Mouse (Mus musculus) forebrain, embryonic 15.5 days (tissue): ENCODE data around the gene Igfbpl1. TPM values are rescaled to one million over a fixed set of nuclear protein-coding genes. Genes with fewer than 3 reads are reported as not detected.

ENCODE experiments used
- ATAC-seq: fragments of 200-750 bp; cut with Nextera tagmentation; replicated peaks from 2 replicates; pipeline ENCODE4 v1.8.0; 2017; ENCODE audit warnings: mild to moderate bottlenecking, moderate TSS enrichment, moderate library complexity
- H3K27ac ChIP-seq: fragments of 300-500 bp; sonication (generic); replicated peaks from 2 replicates; pipeline ENCODE4 v1.5.1; 2015; ENCODE audit warnings: mild to moderate bottlenecking, inconsistent platforms
- H3K27me3 ChIP-seq: fragments of 300-500 bp; sonication (generic); 2 replicates; pipeline ENCODE4 v1.6.1; 2015; ENCODE audit warnings: inconsistent platforms
- H3K36me3 ChIP-seq: fragments of 300-500 bp; sonication (generic); 2 replicates; pipeline ENCODE4 v1.6.1; 2015; ENCODE audit warnings: mild to moderate bottlenecking, inconsistent platforms
- H3K4me1 ChIP-seq: fragments of 300-500 bp; sonication (generic); 2 replicates; pipeline ENCODE4 v1.6.1; 2015; ENCODE audit warnings: inconsistent platforms
- H3K4me2 ChIP-seq: fragments of 300-500 bp; sonication (generic); replicated peaks from 2 replicates; pipeline ENCODE4 v1.6.1; 2015; ENCODE audit warnings: mild to moderate bottlenecking, inconsistent platforms
- H3K4me3 ChIP-seq: fragments of 300-500 bp; sonication (generic); 2 replicates; pipeline ENCODE4 v1.5.1; 2015; ENCODE audit warnings: mild to moderate bottlenecking, inconsistent platforms
- H3K9ac ChIP-seq: fragments of 300-500 bp; sonication (generic); replicated peaks from 2 replicates; pipeline ENCODE4 v1.6.1; 2015; ENCODE audit warnings: mild to moderate bottlenecking, inconsistent platforms
- H3K9me3 ChIP-seq: fragments of 300-500 bp; sonication (generic); 2 replicates; pipeline ENCODE4 v1.6.1; 2016; ENCODE audit warnings: inconsistent platforms
- WGBS: fragments of 180-500 bp; shearing (Covaris S2); methylation state at CpG from one replicate; pipeline ENCODE4 v1.1.7; 2015; ENCODE audit warnings: mixed read lengths; 5-methylcytosine and 5-hydroxymethylcytosine counted together
- polyA plus RNA-seq: library from polyadenylated mRNA; unstranded; fragments of >200 nt; fragmentation: Nextera tagmentation; extraction: Ambion mirVana; gene quantifications from 2 replicates; pipeline ENCODE4 v1.2.1, GENCODE M21; 2015

Gene Igfbpl1
- 114 and 126 TPM in 2 replicates for polyA plus RNA-seq

DNA sequence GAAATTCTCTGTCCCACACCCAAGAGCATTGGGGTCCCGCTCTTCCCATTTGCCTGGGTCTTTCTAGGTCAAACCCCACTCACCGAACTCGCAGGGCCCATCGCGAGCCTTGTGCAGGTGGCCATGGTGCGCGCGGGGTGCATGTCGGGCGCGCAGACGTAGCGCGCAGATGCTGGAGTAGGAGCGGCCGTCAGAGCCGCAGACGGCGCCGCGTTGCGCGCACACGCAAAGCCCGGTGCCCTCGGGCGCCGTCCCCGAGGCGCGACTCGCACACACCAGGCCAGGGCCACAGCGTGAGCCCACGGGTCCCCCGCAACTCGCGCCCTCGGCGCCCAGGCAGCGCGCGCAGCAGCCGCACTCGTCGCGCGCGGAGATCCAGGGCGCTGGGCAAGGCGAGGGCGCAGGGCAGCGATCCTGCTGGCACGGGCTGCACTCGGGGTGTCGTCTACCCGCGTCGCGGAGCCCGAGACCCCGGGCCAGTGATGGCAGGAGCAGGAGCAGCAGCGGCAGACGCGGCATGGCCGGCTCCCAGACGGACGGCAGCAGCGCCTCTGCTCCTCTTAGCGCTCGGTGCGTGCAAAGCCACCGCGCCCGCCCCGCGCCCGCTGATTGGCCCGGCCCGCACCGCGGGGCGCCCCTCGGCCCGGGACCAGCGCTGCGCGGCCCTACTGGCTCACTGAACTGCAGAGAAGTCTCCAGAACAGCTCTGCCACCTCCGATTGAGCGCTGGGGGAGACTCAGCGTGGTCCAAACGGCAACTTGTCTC, at the start of gene Igfbpl1:
TSS of gene Igfbpl1 (minus strand) at position 649 of the 766 bp plus-strand sequence.
- peak; percentile 60 for ATAC-seq
- H3K36me3 ChIP-seq = peaks cover 5% of the 10 kb centered on the region; the same call in 1 of the 2 replicates
- H3K27me3 ChIP-seq = no peaks in the 10 kb centered on the region
- no peaks in the 10 kb centered on the region for H3K9me3 ChIP-seq
- peak within 1 kb of the TSS; percentile 68 for H3K4me2 ChIP-seq
- peaks cover 75% of the 10 kb centered on the region for H3K4me1 ChIP-seq
- peak within 1 kb of the TSS; percentile 87 for H3K4me3 ChIP-seq
- peak within 1 kb of the TSS; percentile 99 for H3K27ac ChIP-seq
- H3K9ac ChIP-seq = peak within 1 kb of the TSS; percentile 95
- under 1% methylated on average over 88 of the region's 91 CpGs for WGBS

DNA sequence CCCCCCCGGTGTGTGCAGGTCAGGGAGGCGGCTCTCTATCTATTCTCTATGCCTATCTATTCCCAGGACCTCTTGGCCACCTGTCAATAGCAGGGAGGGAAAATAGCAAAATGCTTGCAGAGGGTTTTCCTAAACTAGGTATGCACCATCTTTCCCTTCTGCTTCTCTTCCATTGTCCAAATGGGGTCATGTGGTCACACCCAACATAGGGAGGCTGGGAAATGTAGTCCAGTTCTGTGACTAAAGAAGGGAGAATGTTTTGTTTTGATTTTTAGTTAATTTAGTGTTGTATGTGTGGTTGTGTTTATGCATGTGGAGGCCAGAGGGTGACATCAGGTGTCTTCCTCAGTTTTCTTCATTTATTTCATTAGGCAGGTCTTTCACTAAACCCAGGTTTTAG, 45.4 kb upstream of the Igfbpl1 start:
- no peaks in the 10 kb centered on the region for H3K36me3 ChIP-seq
- WGBS = 100% methylated on average over 2 of the region's 2 CpGs
- H3K4me3 ChIP-seq = no peak overlapping the region
- no peaks in the 10 kb centered on the region for H3K4me1 ChIP-seq
- H3K9ac ChIP-seq = no peak overlapping the region
- H3K27me3 ChIP-seq = no peaks in the 10 kb centered on the region
- H3K27ac ChIP-seq = no peak overlapping the region
- no peaks in the 10 kb centered on the region; the same call in 1 of the 2 replicates for H3K9me3 ChIP-seq
- no peak overlapping the region for H3K4me2 ChIP-seq
- ATAC-seq = no peak

DNA sequence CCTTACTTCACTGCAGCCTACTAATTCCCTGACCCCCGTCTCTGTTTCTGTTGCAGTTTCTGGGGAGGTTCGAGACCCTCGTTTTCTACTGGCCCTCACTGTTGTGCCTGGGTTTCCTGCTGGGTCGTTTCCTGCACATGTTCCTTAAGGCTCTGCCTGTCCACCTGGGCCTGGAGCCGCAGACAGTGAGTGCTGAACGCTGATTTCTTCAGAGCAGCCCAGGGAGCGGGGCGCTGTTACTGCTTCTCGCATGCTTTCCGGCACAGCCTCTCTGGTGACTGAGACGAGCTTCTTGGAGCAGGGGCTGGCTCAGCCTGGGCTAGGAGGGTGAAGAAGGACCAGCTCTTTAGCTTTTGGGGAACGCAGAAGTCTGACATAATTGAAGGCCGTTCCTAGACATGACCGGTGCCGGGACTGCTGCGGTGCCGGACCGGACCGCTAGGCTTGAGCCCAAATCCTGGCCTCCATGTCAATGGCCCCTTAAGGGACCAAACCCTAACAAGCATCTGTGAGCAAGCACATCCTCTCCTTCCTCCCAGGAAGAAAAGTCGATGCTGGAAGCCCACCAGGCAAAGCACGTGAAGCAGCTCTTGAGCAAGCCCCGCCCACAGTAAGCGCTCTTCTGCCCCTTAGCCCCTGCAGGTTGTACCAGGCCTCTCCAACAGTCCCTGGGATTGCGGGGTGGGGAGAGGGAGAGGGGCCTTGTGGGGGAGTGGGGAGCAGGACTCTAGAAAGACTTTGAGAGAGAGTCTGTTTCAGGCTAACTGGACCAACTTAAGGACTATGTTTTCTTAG, 42.5 kb upstream of the Igfbpl1 start:
- Histone ChIP-seq H3K27me3 (no peaks in the 10 kb centered on the region), H3K9me3 (no peaks in the 10 kb centered on the region), H3K4me3 (no peak overlapping the region), H3K4me1 (no peaks in the 10 kb centered on the region), H3K27ac (no peak overlapping the region), H3K4me2 (no peak overlapping the region), H3K9ac (no peak overlapping the region), H3K36me3 (no peaks in the 10 kb centered on the region)
- WGBS = 25% methylated on average over 24 of the region's 24 CpGs
- no peak for ATAC-seq

DNA sequence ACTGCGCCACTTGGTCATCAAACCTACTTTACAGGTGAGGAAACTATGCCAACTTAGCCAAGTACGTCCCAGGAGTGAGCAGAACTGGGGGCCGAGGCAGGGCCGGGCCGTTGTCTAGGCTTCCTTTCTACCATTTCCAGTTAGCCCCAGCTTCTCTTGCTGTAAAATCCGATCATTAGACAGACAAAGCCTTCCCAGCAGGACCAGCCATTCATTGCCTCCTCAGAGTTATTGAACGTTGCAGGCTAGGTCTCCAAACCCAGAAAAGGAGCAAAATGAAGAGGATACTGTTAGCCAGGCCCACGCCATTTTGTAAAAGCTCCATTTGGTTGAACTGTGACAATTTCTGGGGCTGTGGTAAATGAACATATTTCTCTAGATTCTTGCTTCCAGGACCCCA, 40.7 kb upstream of the Igfbpl1 start:
- Histone ChIP-seq H3K4me2 (no peak overlapping the region), H3K27ac (no peak overlapping the region), H3K4me3 (no peak overlapping the region), H3K9ac (no peak overlapping the region), H3K4me1 (no peaks in the 10 kb centered on the region), H3K36me3 (no peaks in the 10 kb centered on the region), H3K27me3 (no peaks in the 10 kb centered on the region), H3K9me3 (no peaks in the 10 kb centered on the region)
- ATAC-seq = no peak
- 53% methylated on average over 8 of the region's 8 CpGs for WGBS

DNA sequence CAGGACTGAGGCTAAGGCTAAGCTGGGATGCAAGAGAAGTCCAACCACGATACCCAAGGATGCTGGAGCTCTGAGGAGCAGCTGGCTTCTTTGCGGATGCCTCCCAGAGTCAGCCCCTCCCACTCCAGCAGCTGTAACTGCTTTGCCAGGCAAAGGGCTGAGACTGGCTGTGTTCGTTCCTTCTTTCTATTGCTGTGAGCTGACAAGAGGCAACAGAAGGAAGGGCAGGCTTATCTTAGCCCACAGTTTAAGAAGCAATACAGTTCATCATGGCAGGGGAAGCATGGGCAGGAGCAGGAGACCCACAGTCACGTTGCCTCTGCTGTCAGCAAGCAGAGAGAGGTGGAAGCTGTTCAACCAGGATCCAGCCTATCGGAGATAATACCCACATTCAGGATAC, 34.4 kb upstream of the Igfbpl1 start:
- ATAC-seq = no peak
- no peaks in the 10 kb centered on the region for H3K4me1 ChIP-seq
- H3K4me2 ChIP-seq = no peak overlapping the region
- H3K9me3 ChIP-seq = no peaks in the 10 kb centered on the region
- no peaks in the 10 kb centered on the region for H3K36me3 ChIP-seq
- no peak overlapping the region for H3K4me3 ChIP-seq
- no peak overlapping the region for H3K27ac ChIP-seq
- no peak overlapping the region for H3K9ac ChIP-seq
- 0 out of 2 replicates have a peak, but pooled peaks cover 2% of the 10 kb centered on the region for H3K27me3 ChIP-seq
- 59% methylated on average over 5 of the region's 5 CpGs for WGBS

DNA sequence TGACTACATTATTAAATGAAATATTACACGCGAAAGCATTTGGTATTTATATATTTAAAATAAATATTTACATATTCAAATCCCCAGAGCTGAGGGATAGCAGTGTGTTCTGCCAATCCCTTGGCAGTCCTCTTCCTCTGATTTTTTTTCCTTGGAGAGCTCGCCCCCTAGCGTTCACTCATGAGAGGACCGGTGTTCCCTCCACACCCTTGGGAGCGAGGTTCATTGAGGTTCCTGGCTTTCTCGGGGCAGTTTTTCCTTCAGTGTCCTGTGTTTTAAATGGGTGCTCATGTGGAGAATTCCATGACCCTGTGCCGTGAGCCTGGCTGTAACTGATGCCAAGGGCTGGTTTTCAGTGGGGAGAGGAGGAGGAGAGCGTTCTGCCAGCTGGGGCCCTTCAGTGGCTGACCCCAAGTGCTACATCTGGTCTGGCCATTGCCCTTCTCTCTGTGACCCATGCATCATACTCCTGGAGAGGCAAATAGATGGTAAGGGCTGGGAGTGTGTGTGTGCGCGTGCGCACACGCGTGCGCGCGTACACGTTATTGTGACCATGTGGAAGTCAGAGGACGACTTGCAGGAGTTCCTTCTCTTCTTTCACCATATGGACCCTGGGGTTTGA, 29.2 kb upstream of the Igfbpl1 start:
- 46% methylated on average over 19 of the region's 19 CpGs for WGBS

DNA sequence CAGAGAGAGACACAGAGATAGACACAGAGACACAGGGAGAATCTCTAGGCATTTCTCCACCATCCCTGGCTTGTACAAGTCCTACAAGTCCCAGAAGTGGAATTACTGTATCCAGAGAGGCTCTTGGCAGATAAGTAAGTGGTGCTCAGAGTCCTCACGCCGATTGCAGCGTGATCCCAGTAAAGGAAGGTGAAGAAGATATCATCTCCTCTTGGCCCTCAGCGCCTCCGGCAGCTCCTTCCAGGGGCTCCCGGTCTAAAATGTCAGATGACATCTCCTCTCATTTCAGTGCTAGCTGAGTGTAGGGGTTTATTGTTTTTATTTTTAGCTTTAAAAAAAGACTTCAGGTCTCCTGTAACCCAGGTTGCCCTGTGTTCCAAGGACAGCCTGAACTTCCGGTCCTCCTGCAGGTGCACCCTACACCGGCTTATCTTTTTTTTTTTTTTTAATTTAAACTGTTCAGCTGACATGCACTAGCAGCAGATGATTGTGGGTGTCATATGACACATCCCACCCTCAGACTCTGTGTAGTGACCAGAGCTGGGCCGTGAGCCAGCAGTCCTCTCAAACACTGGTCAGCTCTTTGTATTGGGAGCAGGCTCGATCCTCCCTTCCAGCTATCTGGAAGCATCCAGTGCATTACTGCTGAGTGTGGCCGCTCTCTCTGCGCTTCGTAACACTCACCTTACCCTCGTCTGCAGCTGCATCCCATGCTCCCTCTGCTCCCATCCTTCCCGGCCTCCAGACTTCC, 26.9 kb upstream of the Igfbpl1 start:
- Histone ChIP-seq H3K4me2 (no peak overlapping the region), H3K9ac (no peak overlapping the region), H3K27me3 (0 out of 2 replicates have a peak, but pooled peaks cover 4% of the 10 kb centered on the region), H3K27ac (no peak overlapping the region), H3K4me3 (no peak overlapping the region), H3K4me1 (peaks cover 2% of the 10 kb centered on the region; the same call in 1 of the 2 replicates), H3K36me3 (no peaks in the 10 kb centered on the region), H3K9me3 (no peaks in the 10 kb centered on the region)
- no peak for ATAC-seq
- 79% methylated on average over 15 of the region's 15 CpGs for WGBS

More for the DNA sequence above, 29.2 kb upstream of the Igfbpl1 start:
- peak; percentile 88 for ATAC-seq
- Histone ChIP-seq H3K4me2 (no peak overlapping the region), H3K36me3 (no peaks in the 10 kb centered on the region), H3K9ac (no peak overlapping the region), H3K9me3 (no peaks in the 10 kb centered on the region), H3K27ac (no peak overlapping the region), H3K4me1 (peaks cover 2% of the 10 kb centered on the region; the same call in 1 of the 2 replicates), H3K27me3 (0 out of 2 replicates have a peak, but pooled peaks cover 4% of the 10 kb centered on the region), H3K4me3 (no peak overlapping the region)

DNA sequence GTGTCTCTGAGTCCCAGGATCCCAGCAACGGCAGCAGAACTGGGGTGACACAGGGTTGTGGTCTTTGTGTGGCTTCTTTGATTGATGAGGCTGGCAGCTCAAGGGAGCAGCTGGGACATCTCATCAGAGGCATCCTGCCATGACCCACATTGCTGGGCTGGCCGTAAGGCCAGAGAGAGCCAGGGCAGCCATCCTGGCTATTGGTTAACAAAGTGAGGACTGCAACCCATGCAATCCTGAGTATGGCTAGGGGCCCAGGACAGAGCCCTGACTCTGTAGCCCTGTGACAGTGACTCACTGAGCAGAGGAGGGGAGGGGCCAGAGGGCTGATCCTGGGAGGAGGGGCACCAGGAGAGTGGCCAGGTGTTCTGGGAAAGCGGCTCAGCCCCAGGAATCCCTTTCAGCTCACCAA, 24.9 kb upstream of the Igfbpl1 start:
- H3K9me3 ChIP-seq = no peaks in the 10 kb centered on the region
- WGBS = 54% methylated on average over 3 of the region's 3 CpGs
- no peak overlapping the region for H3K4me2 ChIP-seq
- no peak for ATAC-seq
- H3K4me3 ChIP-seq = no peak overlapping the region
- no peak overlapping the region for H3K27ac ChIP-seq
- no peaks in the 10 kb centered on the region for H3K36me3 ChIP-seq
- H3K9ac ChIP-seq = no peak overlapping the region
- H3K4me1 ChIP-seq = peaks cover 2% of the 10 kb centered on the region; the same call in 1 of the 2 replicates
- peaks cover 4% of the 10 kb centered on the region; the same call in 1 of the 2 replicates for H3K27me3 ChIP-seq

DNA sequence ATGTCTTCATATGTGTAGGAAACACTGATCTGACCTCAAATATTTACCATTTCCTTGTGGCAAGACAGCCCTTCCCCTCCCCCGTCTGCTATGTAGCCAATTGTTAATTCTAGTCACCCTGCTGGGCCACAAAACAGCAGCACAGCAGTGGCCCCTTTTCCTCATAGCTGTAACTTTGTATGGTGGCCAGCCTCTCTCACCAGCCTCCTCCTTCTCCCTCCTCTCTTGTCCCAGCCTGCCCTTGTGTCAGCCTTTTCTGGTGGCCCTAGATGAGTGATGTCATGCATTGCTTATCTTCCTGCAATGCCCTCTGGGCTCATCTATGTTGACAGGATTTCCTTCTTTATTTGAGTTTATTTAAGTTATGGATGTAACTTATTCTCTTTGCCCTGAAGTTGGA, 22.7 kb upstream of the Igfbpl1 start:
- no peak overlapping the region for H3K4me3 ChIP-seq
- H3K4me1 ChIP-seq = peaks cover 3% of the 10 kb centered on the region; the same call in 1 of the 2 replicates
- H3K9ac ChIP-seq = no peak overlapping the region
- 17% methylated on average over 1 of the region's 1 CpGs for WGBS
- H3K27me3 ChIP-seq = no peaks in the 10 kb centered on the region; the same call in 1 of the 2 replicates
- ATAC-seq = no peak
- H3K4me2 ChIP-seq = no peak overlapping the region
- H3K27ac ChIP-seq = no peak overlapping the region
- H3K9me3 ChIP-seq = no peaks in the 10 kb centered on the region
- no peaks in the 10 kb centered on the region for H3K36me3 ChIP-seq

DNA sequence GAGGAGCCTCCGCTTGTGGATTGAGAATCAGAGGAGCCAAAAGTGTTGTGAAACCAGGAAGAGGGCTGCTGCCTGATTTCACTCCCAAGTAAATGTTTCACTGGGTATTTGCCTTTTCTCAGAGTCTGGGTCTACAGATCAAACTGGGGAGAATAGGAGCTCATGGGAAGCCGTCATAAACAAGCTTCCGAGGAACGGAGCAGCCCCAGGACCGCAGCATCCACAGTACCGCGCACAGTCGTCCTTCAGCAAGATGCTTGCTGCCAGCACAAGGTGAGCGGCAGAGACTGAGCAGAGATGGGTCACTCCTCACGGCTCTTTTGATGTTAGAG, 22.1 kb upstream of the Igfbpl1 start:
- H3K4me1 ChIP-seq = peaks cover 4% of the 10 kb centered on the region; the same call in 1 of the 2 replicates
- H3K27me3 ChIP-seq = no peaks in the 10 kb centered on the region; the same call in 1 of the 2 replicates
- no peaks in the 10 kb centered on the region for H3K36me3 ChIP-seq
- 45% methylated on average over 10 of the region's 10 CpGs for WGBS
- H3K9ac ChIP-seq = no peak overlapping the region
- H3K4me2 ChIP-seq = no peak overlapping the region
- H3K4me3 ChIP-seq = no peak overlapping the region
- H3K27ac ChIP-seq = no peak overlapping the region
- no peaks in the 10 kb centered on the region for H3K9me3 ChIP-seq
- no peak for ATAC-seq

DNA sequence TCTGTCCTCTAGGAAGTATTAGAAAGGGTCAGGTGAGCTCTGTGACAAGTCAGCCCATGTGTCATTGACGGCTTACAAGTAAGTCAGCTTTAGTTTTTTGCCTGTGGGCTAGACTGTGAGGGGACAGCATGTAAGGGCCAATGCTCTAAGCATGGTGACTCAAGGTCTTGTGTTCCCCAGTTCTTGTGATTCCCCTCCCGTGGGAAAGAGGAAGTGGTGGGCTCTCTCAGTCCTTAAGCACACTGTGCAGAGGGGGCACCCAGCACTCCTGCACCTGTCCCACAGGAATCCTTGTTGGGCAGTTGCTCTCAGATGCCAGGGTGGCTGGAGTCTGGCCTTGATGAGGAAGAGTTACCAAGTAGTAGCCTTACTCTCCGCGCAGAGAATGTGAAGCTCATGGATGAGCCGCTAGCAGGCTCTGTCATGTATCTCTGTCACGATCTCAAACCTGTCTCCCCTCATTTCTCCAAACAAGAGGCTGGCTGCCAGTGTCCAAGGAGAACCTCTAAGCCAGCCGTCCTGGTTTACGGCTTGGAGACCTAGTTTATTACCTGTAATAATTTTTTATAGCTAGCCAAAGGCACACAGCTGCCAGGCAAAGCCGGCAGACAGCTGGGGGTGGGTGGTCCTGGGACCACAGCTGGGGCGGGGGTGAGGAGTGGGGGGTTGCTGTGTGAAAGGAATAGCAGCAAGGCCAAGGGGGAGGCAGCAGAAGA, 21.5 kb upstream of the Igfbpl1 start, which contains the start of gene Stra6l:
TSS of gene Stra6l (plus strand) at position 556 of the 716 bp plus-strand sequence.
- WGBS = 77% methylated on average over 10 of the region's 10 CpGs
- H3K36me3 ChIP-seq = no peaks in the 10 kb centered on the region
- no peak for ATAC-seq
- H3K4me3 ChIP-seq = no peak within 1 kb of the TSS
- no peak within 1 kb of the TSS for H3K4me2 ChIP-seq
- no peak within 1 kb of the TSS for H3K27ac ChIP-seq
- H3K9me3 ChIP-seq = no peaks in the 10 kb centered on the region
- H3K4me1 ChIP-seq = peaks cover 4% of the 10 kb centered on the region; the same call in 1 of the 2 replicates
- H3K27me3 ChIP-seq = no peaks in the 10 kb centered on the region; the same call in 1 of the 2 replicates
- H3K9ac ChIP-seq = no peak within 1 kb of the TSS
